Mouse (Mus musculus) adipose tissue, adult 10 weeks (tissue): ENCODE data around the gene Kifap3. TPM values are rescaled to one million over a fixed set of nuclear protein-coding genes. Genes with fewer than 3 reads are reported as not detected.

Experiments
- polyA plus RNA-seq: library from polyadenylated mRNA; stranded (reverse); fragments of 350-450 nt; fragmentation: Illumina TruSeq; extraction: RNeasy Lipid Tissue Mini Kit (QIAGEN cat#74804); gene quantifications from one replicate; pipeline ENCODE4 v1.2.3, GENCODE M21; 2014; ENCODE audit warnings: low read depth, low replicate concordance

Kifap3 gene
- polyA plus RNA-seq = 18.9 TPM

GRCm38 (mm10) chr1:163779336-163780115 lies at the start of gene Kifap3:
Kifap3 (plus strand) TSS chr1:163779583.

GRCm38 (mm10) chr1:163928846-163929245 lies 149.5 kb downstream of the Kifap3 start, which contains the start of gene Scyl3:
Scyl3 (plus strand) TSS chr1:163929100.

Other genes starting within 250 kb of the Kifap3 start
- 1.1 TPM for gene Mettl11b, start 54.4 kb upstream of the Kifap3 start, polyA plus RNA-seq
- gene Scyl3, start 149.5 kb downstream of the Kifap3 start, polyA plus RNA-seq = 22.0 TPM
- 1.3 TPM for gene BC055324, start 215.2 kb downstream of the Kifap3 start, polyA plus RNA-seq
- 5.6 TPM for gene Mettl18, start 215.3 kb downstream of the Kifap3 start, polyA plus RNA-seq